Mouse (Mus musculus): ENCODE data around the gene Nagk.

- TF ChIP-seq EP300 (IDR thresholded peaks at IDR 0.05; ENCODE audit: low read depth): no peak
- no peak for TF ChIP-seq CTCF (IDR thresholded peaks at IDR 0.05; ENCODE audit: low read depth)
Measured at GRCm38 (mm10) chr6:83836826-83837225, 42.0 kb downstream of the Nagk start.

Data from heart, postnatal 0 days (tissue).